Mouse (Mus musculus): Measurements from ENCODE around the gene Mybph.

Mybph gene

GRCm38 (mm10) chr1:134193126-134193525, at the start of gene Mybph:
Gene Mybph, plus strand, starts transcription at chr1:134193448.
- DNase-seq (ENCODE audit: low spot score): no peak

- no peak for DNase-seq (ENCODE audit: low spot score)
Measured at GRCm38 (mm10) chr1:134146066-134146465, 47.2 kb upstream of the Mybph start.

- DNase-seq (ENCODE audit: low spot score): no peak
Measured at GRCm38 (mm10) chr1:134150076-134150475, 43.2 kb upstream of the Mybph start.

GRCm38 (mm10) chr1:134150745-134151144, 42.5 kb upstream of the Mybph start:
- no peak for DNase-seq (ENCODE audit: low spot score)

- peak; percentile 84 for DNase-seq (ENCODE audit: low spot score)
Measured at GRCm38 (mm10) chr1:134151655-134152412, 41.4 kb upstream of the Mybph start.

GRCm38 (mm10) chr1:134152626-134153590, 40.3 kb upstream of the Mybph start:
- no peak for DNase-seq (ENCODE audit: low spot score)

GRCm38 (mm10) chr1:134154121-134154520, 39.1 kb upstream of the Mybph start:
- DNase-seq (ENCODE audit: low spot score): no peak

GRCm38 (mm10) chr1:134154655-134155054, 38.6 kb upstream of the Mybph start:
- no peak for DNase-seq (ENCODE audit: low spot score)

GRCm38 (mm10) chr1:134160404-134160803, 32.8 kb upstream of the Mybph start:
- DNase-seq (ENCODE audit: low spot score): no peak

GRCm38 (mm10) chr1:134161399-134161798, 31.8 kb upstream of the Mybph start:
- no peak for DNase-seq (ENCODE audit: low spot score)

- no peak for DNase-seq (ENCODE audit: low spot score)
Measured at GRCm38 (mm10) chr1:134162510-134163225, 30.6 kb upstream of the Mybph start.

GRCm38 (mm10) chr1:134163476-134163875, 29.8 kb upstream of the Mybph start:
- no peak for DNase-seq (ENCODE audit: low spot score)

GRCm38 (mm10) chr1:134164454-134164853, 28.8 kb upstream of the Mybph start:
- no peak for DNase-seq (ENCODE audit: low spot score)

- DNase-seq (ENCODE audit: low spot score): no peak
Measured at GRCm38 (mm10) chr1:134166547-134166946, 26.7 kb upstream of the Mybph start.

GRCm38 (mm10) chr1:134167416-134168305, 25.6 kb upstream of the Mybph start:
- no peak for DNase-seq (ENCODE audit: low spot score)

GRCm38 (mm10) chr1:134168567-134168966, 24.7 kb upstream of the Mybph start:
- no peak for DNase-seq (ENCODE audit: low spot score)

- DNase-seq (ENCODE audit: low spot score): no peak
Measured at GRCm38 (mm10) chr1:134168985-134169697, 24.1 kb upstream of the Mybph start.

GRCm38 (mm10) chr1:134173081-134173480, 20.2 kb upstream of the Mybph start:
- DNase-seq (ENCODE audit: low spot score): no peak

GRCm38 (mm10) chr1:134177976-134178375, 15.3 kb upstream of the Mybph start:
- no peak for DNase-seq (ENCODE audit: low spot score)

- no peak for DNase-seq (ENCODE audit: low spot score)
Measured at GRCm38 (mm10) chr1:134182025-134182424, 11.2 kb upstream of the Mybph start, which contains the start of gene Chil1. Gene Chil1, plus strand, starts transcription at chr1:134182176.

Data from urinary bladder, postnatal 14 days (tissue).